Mouse (Mus musculus): Measurements from ENCODE around the gene Gm4131.

DNA sequence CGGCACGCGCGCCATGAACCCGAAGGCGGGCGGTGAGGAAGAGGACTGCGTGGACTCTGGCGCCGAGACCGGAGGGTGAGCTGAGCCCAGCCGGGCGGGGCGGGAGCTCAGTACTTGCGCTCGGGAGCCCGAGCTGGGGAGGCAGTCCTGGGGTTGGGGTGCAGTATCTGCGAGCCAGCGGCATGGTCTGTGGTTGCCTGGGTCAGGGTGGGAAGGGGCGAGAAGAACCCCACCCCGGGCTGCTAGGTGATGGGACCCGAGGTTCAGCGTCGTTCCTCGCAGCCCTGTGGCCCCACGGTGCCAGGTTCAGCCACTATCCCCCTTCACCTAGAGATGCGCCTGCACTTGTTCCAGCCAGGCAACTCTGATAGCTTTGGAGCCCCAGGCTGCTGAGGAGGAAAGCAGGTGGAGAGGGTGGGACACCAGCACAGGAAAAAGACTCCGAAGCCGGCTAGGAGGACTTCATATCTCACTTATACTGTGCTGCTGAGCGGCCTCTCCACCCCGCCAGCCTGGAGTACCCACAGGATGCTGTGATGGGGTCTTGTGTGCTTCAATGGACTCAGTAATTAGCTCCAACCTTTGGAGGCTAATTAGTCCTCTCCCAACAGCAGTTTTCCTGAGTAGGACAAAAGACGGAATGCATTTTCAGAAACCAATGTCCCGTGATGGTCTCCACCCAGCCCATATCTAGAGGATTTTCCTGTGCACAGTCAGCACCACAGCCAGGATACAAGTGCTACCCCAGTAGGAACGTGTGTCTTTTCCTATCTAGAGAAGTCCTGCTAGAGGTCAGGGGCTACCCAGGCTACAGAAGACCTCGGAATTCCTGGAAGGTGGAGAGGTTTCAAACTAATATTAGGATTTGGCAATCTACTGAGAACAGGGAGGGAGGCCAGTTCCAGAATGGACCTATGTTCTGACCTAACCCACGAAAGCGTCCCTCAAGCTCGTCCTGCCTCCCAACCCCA lies 10.6 kb downstream of the Gm4131 start:
- TF ChIP-seq POLR2A (IDR thresholded peaks at IDR 0.05; ENCODE audit: insufficient read length, low read depth) = no peak
- no peak for TF ChIP-seq POLR2AphosphoS2 (IDR thresholded peaks at IDR 0.05; ENCODE audit: insufficient read length, low read depth)
- no peak for TF ChIP-seq REST (IDR thresholded peaks at IDR 0.05; ENCODE audit: insufficient read depth, insufficient read length)
- no peak for TF ChIP-seq MAX (IDR thresholded peaks at IDR 0.05; ENCODE audit: low read depth)
- no peak for TF ChIP-seq MYOG (IDR thresholded peaks at IDR 0.05; ENCODE audit: control insufficient read depth in 1 of 3, insufficient read depth in 1 of 3, insufficient read length in 2 of 3, low read depth in 2 of 3)
- TF ChIP-seq MYOD1 (IDR thresholded peaks at IDR 0.05; ENCODE audit: control insufficient read depth in 1 of 3, insufficient read length in 2 of 3, low read depth in 2 of 3) = no peak

Data from myocyte (in vitro differentiated cells).